Mouse (Mus musculus): ENCODE results near the gene Fdxacb1.

Fdxacb1 gene

DNA sequence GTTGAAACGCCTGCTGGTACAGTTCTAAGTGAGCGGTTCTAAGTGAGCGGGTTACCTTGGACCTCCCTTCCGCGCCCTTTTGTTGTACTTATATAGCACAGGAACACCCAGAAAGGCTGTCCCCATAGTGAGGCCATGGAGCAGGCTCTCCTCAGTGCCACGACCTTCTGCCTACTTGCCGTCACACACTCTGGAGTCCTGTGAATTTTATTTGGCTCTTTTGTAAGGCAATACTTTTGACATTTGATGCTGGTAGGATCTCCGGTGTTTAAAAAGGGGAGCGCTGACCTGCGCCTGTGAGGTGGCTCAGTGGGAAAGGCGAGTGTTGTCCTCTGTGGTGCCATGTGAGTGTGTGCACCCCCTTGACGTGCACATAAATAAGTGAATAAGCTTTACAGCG is 41.1 kb downstream of the Fdxacb1 start:
- no peak for DNase-seq

DNA sequence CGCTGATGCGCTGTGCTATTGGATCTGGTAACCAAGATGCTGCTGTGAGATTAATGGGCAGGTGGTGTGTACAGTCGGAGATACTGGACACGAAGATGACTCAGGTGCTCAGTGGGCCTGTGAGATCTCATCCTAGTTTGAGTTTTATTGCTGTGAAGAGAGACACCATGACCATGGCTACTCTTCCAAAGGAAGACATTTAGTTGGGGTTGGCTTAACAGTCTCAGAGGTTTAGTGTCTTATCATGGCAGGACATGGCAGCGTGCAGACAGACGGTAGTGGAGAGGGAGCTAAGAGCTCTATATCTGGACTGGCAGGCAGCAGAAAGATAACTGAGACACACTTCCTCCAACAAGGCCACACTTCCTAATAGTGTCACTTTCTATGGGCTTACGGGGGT is 43.2 kb downstream of the Fdxacb1 start:
- DNase-seq, result no peak

DNA sequence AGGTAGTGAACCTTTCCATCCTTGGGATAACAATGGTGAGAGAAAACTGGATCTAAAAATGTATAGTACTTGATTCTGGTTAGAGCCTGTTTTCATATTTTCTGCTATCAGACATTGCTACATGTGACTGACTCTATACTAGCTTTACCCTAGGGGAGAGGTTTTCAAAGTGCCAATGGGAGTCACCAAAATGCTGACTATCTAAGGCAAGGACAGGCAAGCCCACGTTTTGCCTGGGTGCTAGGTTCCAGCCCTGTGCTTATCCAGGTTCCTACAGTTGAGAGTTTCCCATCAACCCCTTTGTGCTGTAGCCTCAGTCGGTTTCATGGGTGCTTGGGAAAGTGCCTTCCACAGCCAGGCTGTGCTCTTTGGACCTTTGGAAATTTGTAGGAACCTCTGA is 43.7 kb downstream of the Fdxacb1 start:
- no peak for DNase-seq

DNA sequence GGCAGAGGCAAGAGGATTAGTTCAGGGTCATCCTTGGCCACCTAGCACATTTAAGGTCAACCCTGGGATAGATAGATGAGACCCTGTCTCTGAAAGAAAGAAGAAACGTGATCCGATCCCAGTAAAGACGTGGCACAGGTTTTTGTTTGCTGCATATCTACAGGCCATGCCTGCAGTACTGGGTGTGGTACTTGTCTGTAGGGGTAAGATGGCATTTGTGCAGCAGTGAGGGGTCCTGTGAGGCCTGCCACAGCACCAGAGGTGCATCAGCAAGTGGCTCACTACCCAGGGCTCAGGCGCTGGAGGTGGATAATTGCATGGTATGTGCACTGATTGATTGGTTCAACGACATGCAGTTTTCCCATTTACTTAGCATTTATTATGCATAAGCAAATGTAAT is 45.8 kb downstream of the Fdxacb1 start:
- no peak for DNase-seq

DNA sequence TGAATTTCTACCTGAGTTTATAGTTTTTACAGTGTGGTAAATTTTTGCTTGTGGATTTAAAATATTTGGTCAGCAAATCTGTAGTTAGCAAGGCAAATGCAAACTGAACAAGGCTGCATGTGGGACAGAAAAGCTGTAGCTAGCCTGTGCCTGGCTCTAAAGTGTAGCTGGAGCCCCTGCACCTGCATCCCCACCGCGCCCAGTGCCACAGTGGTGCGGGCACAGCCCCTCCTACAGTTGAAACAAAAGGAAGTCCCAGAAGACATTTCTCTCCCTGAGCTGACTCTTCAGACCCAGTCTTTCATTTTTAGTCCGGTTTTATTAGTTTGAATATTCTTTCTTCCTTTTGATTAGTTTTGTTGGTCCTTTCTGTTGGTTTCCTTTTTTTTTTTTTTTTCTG is 47.6 kb downstream of the Fdxacb1 start:
- no peak for DNase-seq

DNA sequence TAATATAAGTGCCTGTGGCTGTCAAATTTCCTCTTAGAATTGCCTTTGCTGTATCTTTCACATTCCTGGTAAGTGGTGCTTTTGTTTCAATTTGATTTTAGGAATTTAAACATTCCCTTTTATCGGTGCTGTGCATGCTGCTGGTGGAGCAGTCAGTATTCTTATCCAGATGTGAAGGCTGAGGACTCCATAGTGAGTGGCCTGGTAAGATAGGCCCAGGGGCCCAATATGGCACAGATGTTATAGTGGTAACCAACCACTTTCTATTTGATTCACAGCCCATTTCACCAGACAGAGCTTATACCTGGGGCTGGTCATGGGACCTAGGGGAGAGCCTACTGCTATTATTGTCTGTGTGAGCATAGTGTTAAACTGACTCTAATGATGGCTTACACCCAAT is 48.5 kb downstream of the Fdxacb1 start:
- no peak for DNase-seq

GRCm38 (mm10) chr9:50818050-50818449 is 50.0 kb downstream of the Fdxacb1 start:
- DNase-seq, result no peak

- DNase-seq, result no peak
Observed at GRCm38 (mm10) chr9:50819716-50820115, 51.7 kb downstream of the Fdxacb1 start.

GRCm38 (mm10) chr9:50821651-50822050 is 53.6 kb downstream of the Fdxacb1 start:
- DNase-seq, result no peak

GRCm38 (mm10) chr9:50822216-50822615 is 54.2 kb downstream of the Fdxacb1 start:
- no peak for DNase-seq
